Mouse (Mus musculus) cortical plate, adult 2 months (tissue): Measurements from ENCODE around the gene Zfp444. TPM values are rescaled to one million over a fixed set of nuclear protein-coding genes. Genes with fewer than 3 reads are reported as not detected.

Source experiments
- H3K27ac ChIP-seq: fragments of 200-500 bp; 2 replicates; pipeline ENCODE4 v1.5.1; 2012; ENCODE audit warnings: low read length, control low read depth, inconsistent platforms; ENCODE audit not compliant: insufficient read depth
- H3K4me1 ChIP-seq: fragments of 200-500 bp; 2 replicates; pipeline ENCODE4 v1.6.1; 2011; ENCODE audit warnings: low read length; ENCODE audit not compliant: control insufficient read depth, insufficient read depth
- H3K4me3 ChIP-seq: fragments of 200-500 bp; 2 replicates; pipeline ENCODE4 v1.5.1; 2011; ENCODE audit warnings: mild to moderate bottlenecking, low read length, control low read depth; ENCODE audit not compliant: insufficient read depth
- CTCF ChIP-seq: fragments of 200-500 bp; IDR thresholded peaks from 2 replicates; pipeline ENCODE4 v1.5.1; 2011; ENCODE audit warnings: mild to moderate bottlenecking, control low read depth, low read length; ENCODE audit not compliant: insufficient read depth; ENCODE audit errors: extremely low read depth
- POLR2A ChIP-seq: fragments of 200-500 bp; IDR thresholded peaks from 2 replicates; pipeline ENCODE4 v1.6.1; 2011; ENCODE audit warnings: mild to moderate bottlenecking, low read length, control low read depth; ENCODE audit not compliant: insufficient read depth; ENCODE audit errors: extremely low read depth
- polyA plus RNA-seq: library from polyadenylated mRNA; depleted of rRNA; stranded (reverse); fragments of >200 nt; gene quantifications from 2 replicates; pipeline ENCODE4 v1.2.3, GENCODE M21; 2012; rRNA removed

The Zfp444 gene
- 53.5 and 56.1 TPM in 2 replicates for polyA plus RNA-seq

GRCm38 (mm10) chr7:6172006-6172649, at the start of gene Zfp444:
TSS of gene Zfp444 (plus strand) at chr7:6172226.
- peaks cover 3% of the 10 kb centered on the region for H3K4me1 ChIP-seq
- H3K27ac ChIP-seq: peak within 1 kb of the TSS; percentile 56
- peak within 1 kb of the TSS; percentile 48 for H3K4me3 ChIP-seq
- TF ChIP-seq CTCF (no peak), POLR2A (peak; percentile 47)

GRCm38 (mm10) chr7:6126690-6127448, 45.2 kb upstream of the Zfp444 start:
- H3K4me1 ChIP-seq: no peaks in the 10 kb centered on the region; the same call in 1 of the 2 replicates
- no peak overlapping the region for H3K4me3 ChIP-seq
- TF ChIP-seq POLR2A (no peak), CTCF (peak; percentile 90)
- no peak overlapping the region for H3K27ac ChIP-seq

DNA sequence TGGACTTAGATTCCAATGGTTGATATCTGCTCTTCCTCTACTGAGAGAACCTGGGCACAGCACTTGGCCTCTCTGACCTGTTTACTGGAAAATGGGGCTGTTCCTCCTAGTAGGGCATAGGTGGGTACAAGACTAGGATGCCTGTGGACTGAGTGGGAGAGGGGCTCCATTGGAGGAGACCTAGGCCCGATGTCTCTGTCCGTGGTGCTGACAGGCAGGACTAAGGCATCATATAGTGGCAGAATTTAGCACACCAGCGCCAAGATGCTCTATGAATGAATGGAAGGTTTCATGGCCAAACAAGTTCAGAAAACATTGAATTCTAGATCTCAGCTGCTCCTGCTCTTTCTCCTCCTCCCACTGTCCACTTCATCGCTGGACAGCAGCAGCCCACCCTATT, 41.7 kb upstream of the Zfp444 start:
- no peaks in the 10 kb centered on the region; the same call in 1 of the 2 replicates for H3K4me1 ChIP-seq
- H3K4me3 ChIP-seq: no peak overlapping the region
- no peak overlapping the region for H3K27ac ChIP-seq
- TF ChIP-seq CTCF (no peak), POLR2A (no peak)

- TF ChIP-seq CTCF: no peak
- TF ChIP-seq POLR2A: no peak
- Histone ChIP-seq H3K4me1 (no peaks in the 10 kb centered on the region; the same call in 1 of the 2 replicates), H3K4me3 (no peak overlapping the region), H3K27ac (no peak overlapping the region)
Observed at GRCm38 (mm10) chr7:6132646-6133045, 39.4 kb upstream of the Zfp444 start.

- H3K4me1 ChIP-seq: no peaks in the 10 kb centered on the region
- no peak overlapping the region for H3K4me3 ChIP-seq
- TF ChIP-seq POLR2A (no peak), CTCF (no peak)
- H3K27ac ChIP-seq: no peak overlapping the region
Observed at GRCm38 (mm10) chr7:6136497-6136896, 35.5 kb upstream of the Zfp444 start.

DNA sequence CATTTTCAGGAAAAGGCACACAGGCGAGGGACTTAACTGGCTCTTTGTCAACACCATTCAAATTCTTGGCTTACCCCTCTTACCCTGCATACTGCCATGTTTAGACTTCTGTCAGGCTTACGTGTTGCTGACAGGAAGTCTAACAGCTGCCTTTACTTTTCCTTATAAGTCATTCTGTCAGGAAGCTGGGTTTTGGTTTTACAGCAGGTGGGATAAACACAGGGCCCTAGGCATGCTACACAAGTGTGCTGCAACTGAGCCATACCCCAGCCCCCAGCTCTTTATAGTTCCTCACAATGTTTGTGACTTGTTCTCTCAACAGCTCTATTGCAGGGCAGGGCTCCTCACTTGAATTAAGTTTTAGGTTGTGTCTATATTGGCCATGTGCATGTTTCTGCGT, 32.7 kb upstream of the Zfp444 start:
- Histone ChIP-seq H3K4me3 (no peak overlapping the region), H3K27ac (no peak overlapping the region), H3K4me1 (peaks cover 1% of the 10 kb centered on the region; the same call in 1 of the 2 replicates)
- TF ChIP-seq POLR2A (no peak), CTCF (no peak)

DNA sequence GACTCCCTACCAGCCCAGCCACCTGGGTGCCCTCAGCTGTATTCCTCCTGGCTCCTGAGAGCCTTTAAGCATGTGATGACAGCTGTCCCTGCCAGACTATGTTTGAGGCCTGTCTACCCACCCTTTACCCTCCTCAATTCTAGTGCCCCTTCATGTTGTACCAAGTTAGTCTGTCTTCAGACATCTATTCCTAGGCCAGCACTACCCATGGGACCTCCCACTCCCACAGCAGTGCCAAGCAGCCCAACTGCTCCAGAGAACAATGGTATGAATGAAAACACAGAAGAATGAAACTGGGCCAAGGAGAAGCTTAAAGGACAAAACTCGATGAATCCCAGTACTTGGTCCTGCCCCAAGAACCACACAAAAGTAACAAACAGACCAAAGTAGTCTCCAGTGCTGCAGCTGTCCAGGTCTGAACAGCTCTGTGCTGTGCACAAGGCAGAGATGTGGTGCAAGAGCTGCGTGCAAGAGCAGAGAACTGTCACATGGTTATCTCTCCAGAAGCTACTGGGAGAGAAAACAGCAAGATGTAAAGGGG, 28.0 kb upstream of the Zfp444 start:
- H3K27ac ChIP-seq: peak overlapping the region; percentile 44; the same call in 1 of the 2 replicates
- H3K4me3 ChIP-seq: no peak overlapping the region
- H3K4me1 ChIP-seq: peaks cover 10% of the 10 kb centered on the region
- TF ChIP-seq POLR2A: no peak
- TF ChIP-seq CTCF: no peak

DNA sequence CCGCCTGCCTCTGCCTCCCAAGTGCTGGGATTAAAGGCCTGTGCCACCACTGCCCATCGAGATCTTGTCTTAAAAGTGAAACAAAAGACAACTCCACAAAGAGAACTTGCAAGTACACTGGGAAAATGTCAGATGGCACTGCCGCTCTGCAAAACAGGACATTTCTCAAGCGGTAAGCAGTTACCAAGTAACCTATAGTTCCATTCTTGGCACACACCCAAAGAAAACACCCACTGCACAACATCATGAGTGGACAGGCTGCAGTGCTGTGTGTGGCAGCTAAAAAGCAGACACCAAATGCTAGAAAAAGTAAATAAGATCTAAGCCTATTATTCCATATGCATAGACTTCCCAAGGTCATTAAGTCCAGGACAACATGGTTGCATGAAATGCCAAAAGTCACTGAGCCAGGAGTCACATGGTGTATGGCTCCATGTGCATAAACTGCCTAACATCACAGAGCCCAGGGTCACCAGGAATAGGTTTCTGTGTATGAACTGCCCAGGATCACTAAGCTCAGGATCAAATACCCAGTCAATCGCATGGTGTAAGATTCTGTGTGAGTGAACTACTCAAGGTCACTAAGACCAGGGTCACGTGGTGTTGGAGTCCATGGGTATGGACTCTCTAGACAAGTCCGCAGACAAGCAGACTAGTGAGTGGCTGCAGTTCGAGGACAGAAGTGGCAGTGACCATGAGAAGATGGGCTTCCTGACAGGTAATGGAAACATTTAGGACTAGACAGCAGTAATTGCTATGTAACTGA, 26.4 kb upstream of the Zfp444 start:
- no peak for TF ChIP-seq CTCF
- no peak for TF ChIP-seq POLR2A
- no peak overlapping the region for H3K27ac ChIP-seq
- H3K4me3 ChIP-seq: no peak overlapping the region
- H3K4me1 ChIP-seq: peaks cover 10% of the 10 kb centered on the region

DNA sequence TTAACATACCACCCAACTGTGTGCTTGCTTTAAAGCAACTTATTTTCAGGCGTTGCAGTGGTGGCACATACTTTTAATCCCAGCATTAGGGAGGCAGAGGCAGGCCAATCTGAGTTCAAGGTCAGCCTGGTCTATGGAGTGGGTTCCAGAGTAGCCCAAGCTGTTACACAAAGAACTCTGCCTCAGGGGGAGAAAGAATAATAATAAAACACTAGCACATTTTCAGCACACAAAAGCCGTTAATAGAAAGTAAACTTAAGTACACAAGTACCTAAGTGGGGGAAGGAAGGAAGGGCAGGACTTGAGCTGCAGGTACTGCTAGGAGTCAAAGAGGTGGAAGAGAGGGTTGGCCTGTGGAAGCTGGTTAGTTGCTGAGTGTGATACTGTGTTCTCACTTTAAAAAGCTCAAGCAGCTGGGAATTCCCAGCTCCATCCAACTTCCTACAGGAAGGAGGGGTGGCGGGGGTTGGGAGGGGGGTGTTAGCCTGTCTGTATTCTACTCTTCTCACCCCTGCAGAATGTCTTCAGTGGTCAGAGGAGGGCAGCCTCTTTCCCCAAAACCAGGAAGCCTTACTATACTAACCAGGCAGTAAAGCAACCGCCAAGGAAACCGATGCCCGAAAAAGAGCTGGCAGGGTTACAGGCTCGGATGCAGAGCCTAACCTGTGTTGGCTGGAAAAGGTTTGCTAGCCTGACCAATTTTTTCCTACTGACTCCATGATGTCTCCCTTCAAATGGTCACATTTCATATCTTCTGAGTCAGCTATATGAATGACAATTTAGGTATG, 25.6 kb upstream of the Zfp444 start:
- no peak for TF ChIP-seq CTCF
- TF ChIP-seq POLR2A: no peak
- Histone ChIP-seq H3K4me1 (peaks cover 12% of the 10 kb centered on the region), H3K27ac (no peak overlapping the region), H3K4me3 (no peak overlapping the region)

DNA sequence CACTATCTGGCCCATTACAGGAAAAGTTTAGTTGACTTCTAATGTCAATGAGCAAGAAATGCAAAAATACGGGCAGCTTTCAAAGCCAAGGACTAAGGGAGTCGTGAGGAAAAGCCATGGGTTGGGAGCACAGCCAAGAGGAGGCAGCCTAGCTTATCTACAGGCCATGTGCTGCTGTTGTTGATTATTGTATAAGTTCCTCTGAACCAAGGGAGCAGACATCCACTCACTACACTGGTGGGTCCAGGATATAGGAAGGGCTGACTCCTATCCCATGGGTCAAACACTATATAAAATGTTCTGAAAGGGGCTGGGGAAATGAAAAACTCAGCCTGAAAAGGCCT, 25.1 kb upstream of the Zfp444 start:
- no peak overlapping the region for H3K4me3 ChIP-seq
- no peak overlapping the region for H3K27ac ChIP-seq
- peaks cover 13% of the 10 kb centered on the region for H3K4me1 ChIP-seq
- no peak for TF ChIP-seq CTCF
- no peak for TF ChIP-seq POLR2A
